Mouse (Mus musculus) heart, adult 2 months (tissue): ENCODE data around the gene Exoc3l4.

Source experiments
- CTCF ChIP-seq: fragments of 200-600 bp; IDR thresholded peaks from 2 replicates; pipeline ENCODE4 v1.8.1; 2022; ENCODE audit warnings: antibody characterized with exemption, mild to moderate bottlenecking, moderate library complexity
- EP300 ChIP-seq: fragments of 200-500 bp; IDR thresholded peaks from 2 replicates; pipeline ENCODE4 v1.6.1; 2011; ENCODE audit warnings: low read depth, low read length, control low read depth; ENCODE audit not compliant: insufficient read depth
- POLR2A ChIP-seq: fragments of 200-500 bp; IDR thresholded peaks from 2 replicates; pipeline ENCODE4 v1.6.1; 2011; ENCODE audit warnings: mild to moderate bottlenecking, low read depth, low read length, control low read depth; ENCODE audit not compliant: insufficient read depth

- TF ChIP-seq CTCF (no peak), POLR2A (no peak), EP300 (no peak)
Observed at GRCm38 (mm10) chr12:111440701-111441373, 24.0 kb downstream of the Exoc3l4 start.
